Mouse (Mus musculus) midbrain, embryonic 11.5 days (tissue): Measurements from ENCODE around the gene V1rd19. TPM values are rescaled to one million over a fixed set of nuclear protein-coding genes. Genes with fewer than 3 reads are reported as not detected.
"Not testable (repeated sequence)": the region's sequence is repeated elsewhere in the genome, so short reads cannot be mapped to it uniquely, and the experiment has no call there.

Experiments
- ATAC-seq: fragments of 200-750 bp; cut with Nextera tagmentation; 2 replicates; pipeline ENCODE4 v1.8.0; 2017; ENCODE audit warnings: moderate TSS enrichment, moderate library complexity; ENCODE audit not compliant: low FRiP score
- DNase-seq: peaks from one replicate; pipeline ENCODE4 v3.0.0; 2015; ENCODE audit warnings: low spot score; ENCODE audit errors: missing footprints
- H3K27ac ChIP-seq: fragments of 300-500 bp; sonication (generic); 2 replicates; pipeline ENCODE4 v1.5.1; 2014; ENCODE audit warnings: low read depth, low read length
- H3K27me3 ChIP-seq: fragments of 300-500 bp; sonication (generic); 2 replicates; pipeline ENCODE4 v1.6.1; 2014; ENCODE audit warnings: mild to moderate bottlenecking, low read length, moderate library complexity, mixed read lengths; ENCODE audit not compliant: control insufficient read depth, insufficient read depth
- H3K36me3 ChIP-seq: fragments of 300-500 bp; sonication (generic); 2 replicates; pipeline ENCODE4 v1.6.1; 2014; ENCODE audit warnings: mild to moderate bottlenecking, low read length, moderate library complexity, mixed read lengths; ENCODE audit not compliant: control insufficient read depth, insufficient read depth
- H3K4me1 ChIP-seq: fragments of 300-500 bp; sonication (generic); 2 replicates; pipeline ENCODE4 v1.6.1; 2014; ENCODE audit warnings: low read length; ENCODE audit not compliant: control insufficient read depth, insufficient read depth
- H3K4me2 ChIP-seq: fragments of 300-500 bp; sonication (generic); 2 replicates; pipeline ENCODE4 v1.6.1; 2014; ENCODE audit warnings: mild to moderate bottlenecking, moderate library complexity
- H3K4me3 ChIP-seq: fragments of 300-500 bp; sonication (generic); 2 replicates; pipeline ENCODE4 v1.5.1; 2014; ENCODE audit warnings: low read depth, low read length
- H3K9ac ChIP-seq: fragments of 300-500 bp; sonication (generic); 2 replicates; pipeline ENCODE4 v1.6.1; 2014; ENCODE audit warnings: low read length
- H3K9me3 ChIP-seq: fragments of 300-500 bp; sonication (generic); 2 replicates; pipeline ENCODE4 v1.6.1; 2016; ENCODE audit warnings: low read length; ENCODE audit not compliant: control insufficient read depth
- WGBS: fragments of 180-500 bp; shearing (Covaris S2); extraction: QIAGEN DNeasy Blood & Tissue Kit; methylation state at CpG from one replicate; pipeline ENCODE4 v1.1.7; 2014; 5-methylcytosine and 5-hydroxymethylcytosine counted together
- polyA plus RNA-seq: library from polyadenylated mRNA; unstranded; fragments of >200 nt; fragmentation: Nextera tagmentation; extraction: Ambion mirVana; gene quantifications from 2 replicates; pipeline ENCODE4 v1.2.1, GENCODE M21; 2014

Gene V1rd19
- polyA plus RNA-seq = not detected in 2 replicates

DNA sequence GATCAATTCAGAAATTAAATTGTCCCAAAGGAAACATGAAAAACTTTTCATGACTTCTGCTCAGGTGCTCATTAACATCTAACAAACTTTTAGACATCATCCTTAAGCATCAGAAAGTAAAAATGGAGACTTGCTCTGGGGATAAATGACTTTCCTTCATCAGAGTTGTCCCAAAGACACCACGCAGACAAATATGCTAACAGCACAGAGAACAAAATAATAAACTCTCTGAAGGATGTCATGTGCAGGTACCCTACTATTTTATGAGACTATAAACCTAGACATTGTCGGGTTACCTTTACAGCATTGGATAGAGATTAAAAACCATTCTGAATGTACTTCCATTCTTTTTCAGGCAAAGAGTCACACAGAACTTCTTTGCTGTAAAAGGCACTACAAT, at the start of gene V1rd19:
Gene V1rd19, plus strand, starts transcription at position 301 of the 400 bp plus-strand sequence.
- H3K9me3 ChIP-seq = peaks cover 17% of the 10 kb centered on the region
- no peaks in the 10 kb centered on the region for H3K4me1 ChIP-seq
- DNase-seq (no peak), ATAC-seq (no peak)
- no peaks in the 10 kb centered on the region for H3K36me3 ChIP-seq
- no peak within 1 kb of the TSS for H3K4me2 ChIP-seq
- WGBS = 68% methylated on average over 2 of the region's 2 CpGs
- no peak within 1 kb of the TSS for H3K27ac ChIP-seq
- H3K27me3 ChIP-seq = no peaks in the 10 kb centered on the region
- H3K4me3 ChIP-seq = no peak within 1 kb of the TSS
- no peak within 1 kb of the TSS for H3K9ac ChIP-seq

DNA sequence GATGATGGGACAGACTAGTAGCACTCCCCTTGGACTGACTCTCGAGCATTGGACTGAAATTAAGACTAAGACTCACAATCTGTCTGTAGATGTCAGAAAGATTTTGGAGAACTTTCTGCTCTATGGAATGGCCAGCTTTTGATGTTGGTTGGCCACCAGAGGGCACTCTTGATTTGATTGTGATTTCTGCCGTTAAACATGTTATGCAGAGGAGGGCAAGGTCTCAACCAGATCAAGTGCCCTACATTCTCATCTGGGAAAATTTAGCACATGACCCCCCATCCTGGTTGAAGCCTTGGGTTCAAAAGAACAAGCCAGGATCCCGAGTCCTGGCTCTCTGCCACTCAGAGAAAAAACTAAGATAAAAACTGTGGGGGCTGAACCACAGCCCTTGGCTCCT, 33.4 kb upstream of the V1rd19 start:
- H3K27ac ChIP-seq, DNase-seq, H3K4me3 ChIP-seq, H3K36me3 ChIP-seq, H3K4me2 ChIP-seq, H3K9ac ChIP-seq, H3K27me3 ChIP-seq, H3K4me1 ChIP-seq, ATAC-seq: not testable (repeated sequence)
- peaks cover 21% of the 10 kb centered on the region; the same call in 1 of the 2 replicates for H3K9me3 ChIP-seq
- WGBS = 48% methylated on average over 3 of the region's 3 CpGs

DNA sequence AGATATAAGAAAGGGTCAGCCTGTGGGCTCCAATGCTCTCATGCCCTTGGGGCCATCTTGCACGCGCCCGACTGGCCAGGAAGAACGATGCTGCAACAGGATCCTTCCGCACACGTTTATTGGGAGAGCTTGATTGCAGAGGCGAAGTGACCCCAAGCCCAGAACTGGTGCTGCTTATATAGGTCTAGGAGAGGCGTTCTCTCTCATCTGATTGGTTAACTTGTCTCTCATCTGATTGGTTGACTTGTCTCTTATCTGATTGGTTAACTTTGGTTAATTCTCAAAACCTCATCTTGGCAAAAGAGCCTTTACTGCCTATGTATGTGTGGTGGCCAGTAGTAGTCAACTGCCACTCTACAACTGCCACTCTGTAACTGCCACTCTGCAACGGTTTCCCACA, 27.2 kb upstream of the V1rd19 start, which contains the start of gene Vmn1r181:
Gene Vmn1r181, plus strand, starts transcription at position 301 of the 400 bp plus-strand sequence.
- DNase-seq, H3K27me3 ChIP-seq, ATAC-seq, H3K9ac ChIP-seq, H3K4me3 ChIP-seq, H3K4me2 ChIP-seq, H3K27ac ChIP-seq, H3K36me3 ChIP-seq, H3K4me1 ChIP-seq: not testable (repeated sequence)
- H3K9me3 ChIP-seq = peaks cover 22% of the 10 kb centered on the region; the same call in 1 of the 2 replicates
- 77% methylated on average over 9 of the region's 9 CpGs for WGBS

DNA sequence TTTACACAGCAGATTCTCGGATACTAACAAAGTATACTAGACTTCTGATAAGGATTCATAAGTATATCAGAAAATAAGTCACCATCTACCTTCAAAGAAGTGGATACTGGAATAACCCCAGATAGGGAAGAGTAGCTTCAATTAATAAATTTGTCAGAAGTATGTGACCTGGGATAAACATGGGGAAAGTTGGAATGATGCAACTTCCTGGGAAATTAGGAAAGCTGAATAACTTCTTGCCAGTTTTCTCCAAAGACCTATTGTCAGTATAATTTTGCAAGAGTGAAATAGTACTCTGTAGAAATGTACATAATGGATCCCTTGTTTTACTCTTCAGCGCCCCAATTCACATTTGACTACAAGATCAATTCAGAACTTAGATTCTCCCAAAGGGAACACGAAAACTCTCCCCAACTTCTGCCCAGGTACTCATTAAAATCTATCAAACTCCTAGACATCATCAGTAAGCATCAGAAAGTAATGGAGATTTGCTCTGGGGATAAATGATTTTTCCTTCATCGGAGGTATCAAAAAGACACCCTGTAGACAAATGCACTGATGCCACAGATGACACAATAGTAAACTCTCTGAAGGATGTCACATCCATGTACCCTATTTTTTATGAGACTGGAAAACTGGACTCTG, 51.3 kb downstream of the V1rd19 start, which contains the start of gene Vmn1r183:
Gene Vmn1r183, plus strand, starts transcription at position 595 of the 645 bp plus-strand sequence.
- H3K36me3 ChIP-seq = no peaks in the 10 kb centered on the region
- no peak within 1 kb of the TSS for H3K4me2 ChIP-seq
- DNase-seq (no peak), ATAC-seq (no peak)
- H3K27ac ChIP-seq = no peak within 1 kb of the TSS
- no peaks in the 10 kb centered on the region for H3K9me3 ChIP-seq
- WGBS = 79% methylated on average over 4 of the region's 4 CpGs
- H3K9ac ChIP-seq = no peak within 1 kb of the TSS
- no peak within 1 kb of the TSS for H3K4me3 ChIP-seq
- H3K27me3 ChIP-seq = no peaks in the 10 kb centered on the region
- H3K4me1 ChIP-seq = no peaks in the 10 kb centered on the region

Other genes starting within 250 kb of the V1rd19 start
- not detected in 2 replicates for gene Vmn1r174, start 249.4 kb upstream of the V1rd19 start, polyA plus RNA-seq
- gene Vmn1r175, start 191.0 kb upstream of the V1rd19 start, polyA plus RNA-seq = not detected in 2 replicates
- gene Vmn1r176, start 164.3 kb upstream of the V1rd19 start, polyA plus RNA-seq = not detected in 2 replicates
- not detected in 2 replicates for gene Vmn1r177, start 135.2 kb upstream of the V1rd19 start, polyA plus RNA-seq
- gene Vmn1r178, start 109.7 kb upstream of the V1rd19 start, polyA plus RNA-seq = not detected in 2 replicates
- gene Vmn1r179, start 74.7 kb upstream of the V1rd19 start, polyA plus RNA-seq = not detected in 2 replicates
- gene Vmn1r180, start 51.1 kb upstream of the V1rd19 start, polyA plus RNA-seq = not detected in 2 replicates
- gene Vmn1r181, start 27.1 kb upstream of the V1rd19 start, polyA plus RNA-seq = not detected in 2 replicates
- not detected in 2 replicates for gene Vmn1r183, start 51.6 kb downstream of the V1rd19 start, polyA plus RNA-seq
- gene Zfp180, start 80.2 kb downstream of the V1rd19 start, polyA plus RNA-seq = 34.1 and 36.5 TPM in 2 replicates
- 4.1 and 4.3 TPM in 2 replicates for gene Zfp112, start 110.6 kb downstream of the V1rd19 start, polyA plus RNA-seq
- 13.5 and 16.6 TPM in 2 replicates for gene Zfp235, start 132.5 kb downstream of the V1rd19 start, polyA plus RNA-seq
- 4.6 and 4.8 TPM in 2 replicates for gene Zfp114, start 173.4 kb downstream of the V1rd19 start, polyA plus RNA-seq
- 10.5 and 11.3 TPM in 2 replicates for gene Zfp111, start 209.8 kb downstream of the V1rd19 start, polyA plus RNA-seq
- 4.5 and 5.1 TPM in 2 replicates for gene Zfp109, start 235.9 kb downstream of the V1rd19 start, polyA plus RNA-seq